8 mouse cellular contexts compared by ENCODE assay signal in genomic region chr12:69538362-69538950, GRCm38 (mm10). TPM values are rescaled to one million over a fixed set of nuclear protein-coding genes. Genes with fewer than 3 reads are reported as not detected.
A peak's percentile ranks its signal among the peaks of the same experiment; 100 is the strongest.
DNase-seq lines count a peak whose midpoint lies in the region; ATAC-seq and TF ChIP-seq lines count a peak whose summit lies in the region.

No protein-coding gene starts in this region.

- peak overlapping the region; percentile 94 for H3K27ac ChIP-seq in gastrocnemius, adult 2 months
- H3K27ac ChIP-seq in bone marrow, adult 2 months (ENCODE audit: control insufficient read depth, insufficient read depth, low read depth, low read length, poor library complexity), result peak overlapping the region; percentile 85
- peak overlapping the region; percentile 90 to 94 for H3K27ac ChIP-seq in heart, embryonic 14.5 days (replicated peaks in 1 of 2; ENCODE audit: control insufficient read depth in 1 of 2, insufficient read depth in 1 of 2, low read depth in 2 of 2, low read length in 2 of 2)
- peak overlapping the region; percentile 100 for H3K27ac ChIP-seq in macrophage

- intact Hi-C loops in gastrocnemius, adult 2 months (cut with DNase I), result loop anchor here (5.0 kb wide), 1 partner anchor 61 kb away; no protein-coding TSS in a partner anchor

- no peaks in the 10 kb centered on the region for H3K27me3 ChIP-seq in heart, embryonic 14.5 days (ENCODE audit: control insufficient read depth, insufficient read depth, low read length)

- no peaks in the 10 kb centered on the region for H3K79me2 ChIP-seq in macrophage (ENCODE audit: inconsistent target)

- peak overlapping the region; percentile 67 for H3K9ac ChIP-seq in heart, embryonic 14.5 days (ENCODE audit: low read length)

- H3K36me3 ChIP-seq in heart, embryonic 14.5 days (ENCODE audit: control insufficient read depth, insufficient read depth, low read length), result no peaks in the 10 kb centered on the region
- no peaks in the 10 kb centered on the region for H3K36me3 ChIP-seq in macrophage (ENCODE audit: inconsistent target)

- peak overlapping the region; percentile 67 for H3K4me2 ChIP-seq in heart, embryonic 14.5 days (ENCODE audit: low read length)

- no peak for ATAC-seq in heart, embryonic 14.5 days (ENCODE audit: insufficient number of reproducible peaks, insufficient read depth, low FRiP score, low read depth)
- no peak; the same call in 1 of the 2 replicates for ATAC-seq in frontal cortex, adult (ENCODE audit: low TSS enrichment)

- peak overlapping the region; percentile 72 for H3K4me3 ChIP-seq in gastrocnemius, adult 2 months
- no peak overlapping the region for H3K4me3 ChIP-seq in bone marrow, adult 2 months (replicated peaks; ENCODE audit: control insufficient read depth, low read depth, low read length)
- peak overlapping the region in 1 of 2 experiments; percentile 25; a peak in 3 of 4 replicates for H3K4me3 ChIP-seq in heart, embryonic 14.5 days (ENCODE audit: control insufficient read depth in 1 of 2, insufficient read depth in 1 of 2, low read depth in 1 of 2, low read length in 2 of 2)
- H3K4me3 ChIP-seq in macrophage (ENCODE audit: inconsistent target), result peak overlapping the region; percentile 6; the same call in 1 of the 2 replicates

- DNase-seq in gastrocnemius, adult 2 months, result no peak
- no peak for DNase-seq in gastrocnemius, adult 8-10 months (ENCODE audit: low spot score in 2 of 2)
- DNase-seq in frontal cortex, adult 2 months (ENCODE audit: extremely low spot score in 1 of 2, low spot score in 1 of 2), result no peak
- DNase-seq in left cerebral cortex, adult 8-10 months (ENCODE audit: low spot score in 2 of 2), result no peak

- WGBS in bone marrow, adult 2 months, result 13% methylated on average over 4 of the region's 4 CpGs
- WGBS in heart, embryonic 14.5 days, result 50% methylated on average over 4 of the region's 4 CpGs
- 2% methylated on average over 4 of the region's 4 CpGs for WGBS in macrophage (ENCODE audit: missing documents)

- TF ChIP-seq CTCF in gastrocnemius, adult 2 months (IDR thresholded peaks at IDR 0.05), result no peak
- TF ChIP-seq CTCF in bone marrow, adult 2 months (IDR thresholded peaks at IDR 0.05; ENCODE audit: control insufficient read depth, insufficient read depth, low read length), result no peak

- no peak for TF ChIP-seq POLR2A in bone marrow, adult 2 months (IDR thresholded peaks at IDR 0.05; ENCODE audit: borderline replicate concordance, control insufficient read depth, low read depth, low read length)

- peaks cover 4% of the 10 kb centered on the region for H3K4me1 ChIP-seq in bone marrow, adult 2 months (ENCODE audit: control insufficient read depth, insufficient read depth, low read length)
- H3K4me1 ChIP-seq in heart, embryonic 14.5 days (ENCODE audit: control insufficient read depth in 2 of 2, insufficient read depth in 2 of 2, low read length in 2 of 2), result peaks cover 23 to 24% of the 10 kb centered on the region in 2 experiments

- H3K9me3 ChIP-seq in heart, embryonic 14.5 days (ENCODE audit: control insufficient read depth, low read length), result no peaks in the 10 kb centered on the region

RNA-seq across cellular contexts. Expression of gene Vcpkmt, which starts 44.4 kb away (rescaled TPM):
- 1 to 10 TPM; 3.5 to 3.7 TPM for total RNA-seq in gastrocnemius, adult 2 months (2021)
- 1 to 10 TPM; 2.9 to 5.5 (median 4.1) TPM for total RNA-seq in gastrocnemius, adult 8-10 months (2022)
- 1.6 and 3.0 TPM in 2 replicates for polyA plus RNA-seq in bone marrow, adult 2 months (2011; ENCODE audit: insufficient read depth, insufficient read length, low replicate concordance, missing spikeins)
- 14.2 and 15.4 TPM in 2 replicates for polyA plus RNA-seq in heart, embryonic 14.5 days (2014; fragmentation: Nextera tagmentation; extraction: Ambion mirVana)
- 1 to 10 TPM in 20 of 26 experiments, under 1 TPM in 3, not detected in 3; 0.81 to 7.8 (median 2.2) TPM for total RNA-seq in macrophage (2018; cell fraction: chromatin; rRNA removed)
- total RNA-seq in macrophage (2018; cell fraction: cytosol; rRNA removed), result 10 to 100 TPM; 12.2 to 22.8 (median 17.3) TPM
- 1 to 10 TPM; 1.1 to 9.9 (median 4.3) TPM for total RNA-seq in macrophage (2018; cell fraction: nucleus; rRNA removed)
- polyA plus RNA-seq in macrophage (2018), result 15.4 to 25.0 TPM (median 23.6 TPM) in 3 replicates
- polyA plus RNA-seq in frontal cortex, adult 2 months (2012; rRNA removed), result 23.7 and 26.8 TPM in 2 replicates
- total RNA-seq in left cerebral cortex, adult 8-10 months (2022), result 10 to 100 TPM; 19.5 to 23.6 (median 22.3) TPM
